Mouse (Mus musculus): ENCODE results near the gene Fbxl7.

Fbxl7 gene

DNA sequence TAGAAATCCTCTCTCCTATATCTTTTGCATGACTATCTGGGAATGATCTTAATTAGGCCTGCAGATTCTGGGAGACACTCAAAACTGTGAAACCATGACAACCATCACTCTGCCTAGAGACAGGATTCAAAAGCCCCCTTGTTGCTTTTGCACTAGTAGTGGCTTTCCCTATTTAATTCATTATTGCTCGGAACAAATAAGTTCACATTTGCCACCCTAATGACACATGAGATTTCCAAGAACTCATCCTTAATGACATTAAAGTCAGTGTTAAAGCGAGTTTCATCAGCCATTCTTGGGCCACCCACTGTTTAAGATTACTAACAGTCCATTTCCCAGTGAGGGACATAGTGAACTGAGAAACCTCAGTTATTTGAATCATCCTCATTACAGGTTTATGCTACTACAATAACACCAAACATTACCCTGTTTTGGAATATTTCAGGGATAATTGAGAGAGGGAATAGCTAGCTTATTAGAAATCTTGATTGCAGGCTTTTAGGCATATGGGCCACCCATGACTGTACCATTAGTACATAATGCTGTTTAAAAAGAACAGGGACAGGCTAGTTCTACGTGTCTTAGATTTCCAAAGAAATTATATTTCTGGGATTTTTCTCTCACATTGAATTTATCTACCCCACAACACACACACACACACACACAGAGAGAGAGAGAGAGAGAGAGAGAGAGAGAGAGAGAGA lies 361.2 kb downstream of the Fbxl7 start:
- no peak for DNase-seq (ENCODE audit: extremely low read depth, insufficient read length, low spot score)

DNA sequence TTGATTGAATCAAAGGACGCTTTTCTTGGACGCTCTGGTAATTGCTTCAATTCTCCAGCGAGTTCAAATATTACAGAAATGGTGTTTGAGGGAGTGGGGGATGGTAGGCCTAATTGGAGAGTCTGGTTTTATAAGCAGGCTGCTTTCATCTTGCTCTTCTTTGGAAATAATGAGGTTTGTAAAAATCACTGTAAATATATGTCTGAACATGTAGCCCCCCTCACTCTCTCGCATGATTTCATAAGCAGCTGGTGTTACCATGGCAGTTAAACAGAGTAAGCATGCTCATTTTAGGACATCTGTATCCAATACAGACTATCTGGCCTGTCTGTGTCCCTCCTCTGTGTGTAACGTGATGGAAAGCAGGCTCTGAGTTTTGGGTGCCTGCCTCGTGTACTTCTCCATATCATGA lies 376.2 kb downstream of the Fbxl7 start:
- no peak for DNase-seq (ENCODE audit: extremely low read depth, insufficient read length, low spot score)

DNA sequence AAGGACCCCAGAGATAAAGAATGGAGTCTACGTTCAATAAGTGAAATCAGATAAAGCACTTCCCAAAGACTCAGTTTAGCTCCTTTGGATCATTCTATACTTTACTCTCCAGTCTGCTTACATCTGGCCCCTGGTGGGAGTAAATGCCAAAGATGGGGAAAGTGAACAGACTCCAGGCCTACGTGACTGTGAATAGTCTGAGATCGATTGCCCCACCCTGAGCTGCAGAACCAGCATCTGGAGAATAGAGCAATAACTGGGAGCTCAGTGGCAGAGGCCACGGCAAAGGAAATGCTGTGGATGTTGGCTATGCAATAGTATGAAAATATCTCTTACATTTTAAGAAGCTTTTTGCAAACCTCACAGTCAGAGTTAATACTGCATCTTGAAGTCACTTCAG lies 394.4 kb downstream of the Fbxl7 start:
- DNase-seq (ENCODE audit: extremely low read depth, insufficient read length, low spot score), result no peak
